Mouse (Mus musculus): ENCODE results near the gene Hddc2. TPM values are rescaled to one million over a fixed set of nuclear protein-coding genes. Genes with fewer than 3 reads are reported as not detected.

The Hddc2 gene
- polyA plus RNA-seq (2017; shearing (Covaris generic)) = 55.6 TPM

DNA sequence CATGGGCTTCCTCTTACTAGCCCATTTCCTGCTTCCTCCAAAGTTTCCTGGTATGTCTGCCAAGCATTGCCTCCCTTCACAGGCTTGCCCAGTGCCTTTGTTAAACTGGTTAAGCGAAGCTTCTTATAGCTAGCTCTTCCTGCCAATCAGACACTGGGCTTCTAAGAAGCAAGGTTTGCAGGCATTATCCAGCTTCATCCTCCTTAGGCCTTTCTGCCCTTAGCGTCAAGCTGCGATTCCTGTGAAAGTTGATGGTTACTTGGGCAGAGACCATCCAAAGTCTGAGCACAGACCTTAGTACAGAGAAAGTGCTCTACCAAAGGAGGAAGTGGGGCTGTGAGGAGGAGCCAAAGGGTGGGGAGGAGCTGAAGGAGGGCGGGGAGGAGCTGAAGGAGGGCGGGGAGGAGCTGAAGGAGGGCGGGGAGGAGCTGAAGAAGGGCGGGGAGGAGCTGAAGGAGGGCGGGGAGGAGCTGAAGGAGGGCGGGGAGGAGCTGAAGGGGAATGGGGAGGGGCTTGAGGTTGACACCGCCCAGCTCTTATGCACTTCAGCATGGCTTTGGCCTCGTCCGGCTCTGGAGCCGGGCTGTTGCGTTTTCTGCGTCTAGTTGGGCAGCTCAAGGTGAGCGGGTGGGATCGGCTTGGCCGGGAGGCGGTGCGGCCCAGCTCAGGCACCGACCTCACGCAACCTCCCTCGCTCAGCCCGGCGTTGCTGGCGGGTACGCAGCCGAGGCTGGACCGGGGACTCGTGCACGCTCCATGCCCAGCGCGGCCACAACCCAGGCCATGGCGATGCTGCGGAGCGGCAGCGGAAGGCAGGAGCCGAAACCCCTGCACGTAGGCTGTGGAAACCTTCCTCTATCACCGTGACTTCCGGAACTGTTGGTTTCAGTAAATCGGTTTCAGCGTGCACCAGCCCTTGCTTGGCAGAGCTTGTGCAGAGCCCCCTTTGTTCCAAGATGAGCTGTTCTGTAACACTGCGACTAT, at the start of gene Hddc2:
Hddc2 (plus strand) TSS at position 519 of the 984 bp plus-strand sequence.

Other genes starting within 250 kb of the Hddc2 start
- not detected for gene Tpd52l1, start 132.6 kb downstream of the Hddc2 start, polyA plus RNA-seq (2017; shearing (Covaris generic))

Data from activated CD4-positive, CD25-positive, alpha-beta regulatory T cell, adult 9 weeks (primary cell).